Mouse (Mus musculus) testis, adult 2 months (tissue): ENCODE data around the gene Cdca5.

Experiments
- CTCF ChIP-seq: fragments of 200-500 bp; IDR thresholded peaks from 2 replicates; pipeline ENCODE4 v1.5.1; 2012; ENCODE audit warnings: low read depth, mild to moderate bottlenecking, inconsistent platforms, low read length, moderate library complexity; ENCODE audit not compliant: control insufficient read depth, insufficient read depth, insufficient replicate concordance
- POLR2A ChIP-seq: fragments of 200-500 bp; IDR thresholded peaks from 2 replicates; pipeline ENCODE4 v1.6.1; 2012; ENCODE audit warnings: low read depth, mild to moderate bottlenecking, inconsistent platforms, low read length, moderate library complexity; ENCODE audit not compliant: control insufficient read depth

DNA sequence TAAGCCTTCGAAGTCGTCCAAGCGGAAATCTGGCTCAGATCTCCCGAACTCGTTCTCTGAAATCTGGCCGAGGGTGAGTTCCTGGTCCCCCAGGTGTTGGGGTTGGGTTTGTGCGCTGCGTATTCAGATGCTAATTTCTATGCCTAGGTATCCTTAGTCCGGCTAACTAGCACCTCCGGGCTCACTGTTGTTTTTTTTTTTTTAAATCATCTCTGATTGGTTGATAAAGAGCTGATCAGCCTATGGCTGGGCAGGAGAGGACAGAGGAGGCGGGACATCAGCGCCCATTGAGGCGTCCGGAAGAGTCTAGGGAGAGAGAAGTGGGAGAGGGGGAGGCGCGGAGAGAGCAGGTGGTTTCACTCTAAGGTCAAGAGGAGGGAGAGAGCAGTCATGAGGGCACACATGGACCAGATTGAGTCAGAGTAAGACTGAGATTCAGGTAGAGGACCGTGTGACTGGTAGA is 665 bp downstream of the Cdca5 start:
- no peak for TF ChIP-seq POLR2A
- TF ChIP-seq CTCF: no peak
